Mouse (Mus musculus) CH12.LX (cell line): ENCODE measurements at regions not wholly inside any gene's neighbourhood (a gene's known extent, or its start where the extent isn't known, plus 50 kb on each side); places are given as distances from the start of the nearest gene placed in this dataset.

Experiments
- DNase-seq: peaks from one replicate; pipeline ENCODE4 v3.0.0-alpha.2; 2013; ENCODE audit errors: extremely low read depth
- H3K27ac ChIP-seq: 2 replicates; pipeline ENCODE4 v1.5.1; 2012; ENCODE audit warnings: low read depth, mild to moderate bottlenecking, control low read depth, moderate library complexity; ENCODE audit not compliant: insufficient read depth
- H3K27me3 ChIP-seq: replicated peaks from 2 replicates; pipeline ENCODE3; 2012; ENCODE audit warnings: inconsistent platforms
- H3K36me3 ChIP-seq, 2 experiments: replicated peaks in 1 of 2; 2 replicates each; pipeline versions ENCODE3 to v1.6.1; 2012; ENCODE audit warnings: inconsistent platforms in 1 of 2, low read length in 1 of 2, mild to moderate bottlenecking in 1 of 2, mixed read lengths in 1 of 2, moderate library complexity in 1 of 2; ENCODE audit not compliant: control insufficient read depth in 1 of 2, insufficient read depth in 1 of 2
- H3K4me1 ChIP-seq, 2 experiments: 2 replicates each; pipeline ENCODE4 v1.6.1; 2012; ENCODE audit warnings: inconsistent platforms in 1 of 2, moderate library complexity in 1 of 2; ENCODE audit not compliant: insufficient read depth in 2 of 2, control insufficient read depth in 1 of 2
- H3K4me2 ChIP-seq: 2 replicates; pipeline ENCODE4 v1.6.1; 2012; ENCODE audit warnings: low read depth, mild to moderate bottlenecking, control low read depth; ENCODE audit not compliant: poor library complexity, insufficient read depth, severe bottlenecking
- H3K4me3 ChIP-seq, 3 experiments: fragments of 150-350 bp in 1 of 3; sonication (generic) in 1 of 3; replicated peaks in 1 of 3; 2 replicates each; pipeline versions ENCODE3 to v1.5.1; 2011 to 2012; ENCODE audit warnings: low read depth in 2 of 3, low read length in 2 of 3, mild to moderate bottlenecking in 2 of 3, moderate library complexity in 2 of 3, control low read depth in 1 of 3, improper control_type of control experiment in 1 of 3, inconsistent platforms in 1 of 3, mixed read lengths in 1 of 3; ENCODE audit not compliant: poor library complexity in 1 of 3
- H3K79me2 ChIP-seq: replicated peaks from 2 replicates; pipeline ENCODE4 v1.6.1; 2012; ENCODE audit warnings: mild to moderate bottlenecking, moderate library complexity; ENCODE audit not compliant: control insufficient read depth, poor library complexity, insufficient read depth, severe bottlenecking; ENCODE audit errors: extremely low read depth
- H3K9ac ChIP-seq: 2 replicates; pipeline ENCODE4 v1.6.1; 2012; ENCODE audit warnings: low read depth, mild to moderate bottlenecking, control low read depth, moderate library complexity; ENCODE audit not compliant: insufficient read depth
- H3K9me3 ChIP-seq: replicated peaks from 2 replicates; pipeline ENCODE3; 2012; ENCODE audit warnings: low read length, inconsistent platforms, mixed read lengths
- BHLHE40 ChIP-seq: IDR thresholded peaks from 2 replicates; pipeline ENCODE4 v1.6.1; 2011; ENCODE audit warnings: mild to moderate bottlenecking, low read depth, low read length, improper control_type of control experiment
- CHD2 ChIP-seq: IDR thresholded peaks from 2 replicates; pipeline ENCODE4 v1.6.1; 2011; ENCODE audit warnings: low read length, improper control_type of control experiment
- E2F4 ChIP-seq: IDR thresholded peaks from 2 replicates; pipeline ENCODE4 v1.6.1; 2011; ENCODE audit warnings: low read depth, low read length, improper control_type of control experiment; ENCODE audit not compliant: insufficient replicate concordance
- ETS1 ChIP-seq: conservative IDR thresholded peaks from 2 replicates; pipeline ENCODE4 v1.6.1; 2012; ENCODE audit warnings: low read depth, mild to moderate bottlenecking, inconsistent platforms, low read length, improper control_type of control experiment, moderate library complexity
- JUND ChIP-seq: conservative IDR thresholded peaks from 2 replicates; pipeline ENCODE4 v1.6.1; 2011; ENCODE audit warnings: low read depth, low read length, improper control_type of control experiment
- KAT2A ChIP-seq: IDR thresholded peaks from 2 replicates; pipeline ENCODE4 v1.6.1; 2012; ENCODE audit warnings: low read length, improper control_type of control experiment, inconsistent platforms; ENCODE audit not compliant: insufficient replicate concordance
- MAFK ChIP-seq: IDR thresholded peaks from 2 replicates; pipeline ENCODE4 v1.6.1; 2011; ENCODE audit warnings: low read length, improper control_type of control experiment; ENCODE audit not compliant: insufficient replicate concordance
- MAX ChIP-seq: IDR thresholded peaks from 2 replicates; pipeline ENCODE4 v1.6.1; 2011; ENCODE audit warnings: low read length, improper control_type of control experiment
- MAZ ChIP-seq: IDR thresholded peaks from 2 replicates; pipeline ENCODE4 v1.6.1; 2012; ENCODE audit warnings: low read depth, mild to moderate bottlenecking, inconsistent platforms, low read length, improper control_type of control experiment, moderate library complexity
- MEF2A ChIP-seq: IDR thresholded peaks from 2 replicates; pipeline ENCODE4 v1.6.1; 2014; ENCODE audit warnings: low read depth, mild to moderate bottlenecking, inconsistent platforms, low read length, improper control_type of control experiment, borderline replicate concordance
- MYC ChIP-seq: IDR thresholded peaks from 2 replicates; pipeline ENCODE4 v1.6.1; 2011; ENCODE audit warnings: low read depth, mild to moderate bottlenecking, improper control_type of control experiment, low read length
- NRF1 ChIP-seq: IDR thresholded peaks from 2 replicates; pipeline ENCODE4 v1.6.1; 2014; ENCODE audit warnings: low read depth, mild to moderate bottlenecking, inconsistent platforms, low read length, improper control_type of control experiment, moderate library complexity
- PAX5 ChIP-seq: IDR thresholded peaks from 2 replicates; pipeline ENCODE4 v1.6.1; 2012; ENCODE audit warnings: low read length, inconsistent platforms, mixed read lengths
- RCOR1 ChIP-seq: conservative IDR thresholded peaks from 2 replicates; pipeline ENCODE4 v1.6.1; 2012; ENCODE audit warnings: low read depth, mild to moderate bottlenecking, inconsistent platforms, low read length, improper control_type of control experiment
- SIN3A ChIP-seq: IDR thresholded peaks from 2 replicates; pipeline ENCODE4 v1.6.1; 2012; ENCODE audit warnings: low read length, improper control_type of control experiment, inconsistent platforms
- TBP ChIP-seq: conservative IDR thresholded peaks from 2 replicates; pipeline ENCODE4 v1.6.1; 2011; ENCODE audit warnings: low read depth, low read length, improper control_type of control experiment
- TCF12 ChIP-seq: IDR thresholded peaks from 2 replicates; pipeline ENCODE4 v1.6.1; 2014; ENCODE audit warnings: low read depth, mild to moderate bottlenecking, inconsistent platforms, low read length, improper control_type of control experiment
- USF2 ChIP-seq: conservative IDR thresholded peaks from 2 replicates; pipeline ENCODE4 v1.6.1; 2011; ENCODE audit warnings: low read depth, low read length, improper control_type of control experiment
- ZKSCAN1 ChIP-seq: IDR thresholded peaks from 2 replicates; pipeline ENCODE4 v1.6.1; 2012; ENCODE audit warnings: low read depth, inconsistent platforms, low read length, improper control_type of control experiment, borderline replicate concordance
- ZNF384 ChIP-seq: IDR thresholded peaks from 2 replicates; pipeline ENCODE4 v1.6.1; 2012; ENCODE audit warnings: low read depth, low read length, improper control_type of control experiment, inconsistent platforms
- dilution Hi-C: fragments of 300-500 bp; cut with MboI; formaldehyde crosslinking; loops from 2 replicates; pipeline ENCODE4 v1.14.3; 2020; ENCODE audit warnings: low sequenced_read_pairs; ENCODE audit not compliant: extremely low pct_unique_long_range_greater_than_20kb, extremely low pct_ligation_motif_present
- in situ Hi-C: fragments of 300-500 bp; cut with MboI; formaldehyde crosslinking; loops from 3 replicates; pipeline ENCODE4 v1.14.3; 2019; ENCODE audit warnings: low sequenced_read_pairs, low pct_ligation_motif_present, low pct_unique_long_range_greater_than_20kb, mixed read lengths

DNA sequence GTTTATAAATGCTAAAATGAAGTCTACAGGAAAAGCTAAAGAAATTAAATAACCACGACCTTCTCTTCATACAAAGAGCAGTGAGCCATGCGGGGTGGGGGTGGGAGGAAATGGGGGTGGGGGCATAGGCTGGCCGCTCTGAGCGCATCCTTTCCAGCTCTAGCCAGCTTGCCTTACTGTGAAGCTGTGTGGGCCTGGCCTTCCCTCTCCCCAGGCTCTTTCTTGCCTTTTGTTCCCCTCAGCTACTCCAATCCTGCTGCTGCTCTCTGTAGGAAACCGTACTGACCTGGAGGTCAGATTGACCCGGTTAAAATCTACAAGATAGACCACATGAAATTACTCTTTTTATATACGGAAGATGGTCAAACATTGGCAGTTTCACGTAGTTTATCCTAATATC, 111.7 kb upstream of the Foxn2 start:
- in situ Hi-C loops: no loop called here
- Histone ChIP-seq H3K27me3 (no peaks in the 10 kb centered on the region), H3K4me1 (peaks cover 0 to 10% of the 10 kb centered on the region in 2 experiments; a peak in 2 of 4 replicates)
- no peak for DNase-seq
- TF ChIP-seq MAZ (no peak), TCF12 (no peak), MYC (no peak), JUND (no peak), SIN3A (no peak), ZKSCAN1 (no peak), ZNF384 (no peak), CHD2 (no peak), MEF2A (no peak), USF2 (no peak), BHLHE40 (no peak)
- TF ChIP-seq, all 38 proteins: peak for 0
- H3K4me3 ChIP-seq: no peak overlapping the region
- H3K36me3 ChIP-seq: no peaks in the 10 kb centered on the region
- no peak overlapping the region for H3K9ac ChIP-seq
- no peak overlapping the region for H3K27ac ChIP-seq
- no peaks in the 10 kb centered on the region for H3K79me2 ChIP-seq
- no peak overlapping the region for H3K4me2 ChIP-seq
- dilution Hi-C loops: no loop called here
- H3K9me3 ChIP-seq: peaks cover 16% of the 10 kb centered on the region

DNA sequence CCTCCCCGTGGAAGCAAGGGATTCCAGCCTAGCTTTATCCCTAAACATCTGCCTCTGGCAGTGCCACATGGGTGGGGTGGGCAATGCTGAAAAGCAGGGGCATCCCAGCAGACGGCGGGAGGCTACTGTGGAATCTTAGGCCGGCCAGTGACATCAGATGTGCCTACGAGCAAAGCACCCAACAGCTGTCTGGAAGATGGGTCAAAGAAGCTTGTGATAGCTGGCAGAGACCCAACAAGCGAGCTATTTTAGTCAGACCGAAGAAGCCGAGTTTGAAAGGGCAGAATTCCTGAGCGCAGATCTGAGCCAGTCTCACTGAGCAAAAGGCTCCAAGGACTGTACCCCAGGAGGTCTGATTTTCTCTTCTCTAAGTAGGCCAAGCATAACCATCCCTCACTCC, 110.8 kb upstream of the Foxn2 start:
- no peak overlapping the region for H3K9ac ChIP-seq
- no peaks in the 10 kb centered on the region for H3K36me3 ChIP-seq
- H3K79me2 ChIP-seq: no peaks in the 10 kb centered on the region
- in situ Hi-C loops: no loop called here
- no peaks in the 10 kb centered on the region for H3K27me3 ChIP-seq
- H3K9me3 ChIP-seq: peaks cover 16% of the 10 kb centered on the region
- no peak for DNase-seq
- H3K4me1 ChIP-seq: peaks cover 0 to 10% of the 10 kb centered on the region in 2 experiments; a peak in 2 of 4 replicates
- dilution Hi-C loops: no loop called here
- H3K4me3 ChIP-seq: no peak overlapping the region
- TF ChIP-seq ZNF384: no peak
- TF ChIP-seq RCOR1: no peak
- TF ChIP-seq E2F4: no peak
- TF ChIP-seq JUND: no peak
- TF ChIP-seq BHLHE40: no peak
- no peak for TF ChIP-seq KAT2A
- no peak for TF ChIP-seq TBP
- TF ChIP-seq NRF1: no peak
- TF ChIP-seq PAX5: no peak
- TF ChIP-seq ZKSCAN1: no peak
- TF ChIP-seq MAFK: no peak
- no peak for TF ChIP-seq MAX
- TF ChIP-seq MAZ: no peak
- TF ChIP-seq ETS1: no peak
- H3K27ac ChIP-seq: no peak overlapping the region
- no peak overlapping the region for H3K4me2 ChIP-seq
